Mouse (Mus musculus) cerebellum, adult 2 months (tissue): ENCODE data around the gene Junb.

ENCODE experiments used
- CTCF ChIP-seq: fragments of 200-500 bp; IDR thresholded peaks from 2 replicates; pipeline ENCODE4 v1.5.1; 2011; ENCODE audit warnings: low read depth, mild to moderate bottlenecking, control low read depth, low read length, moderate library complexity, borderline replicate concordance; ENCODE audit not compliant: insufficient read depth
- POLR2A ChIP-seq: fragments of 200-500 bp; IDR thresholded peaks from 2 replicates; pipeline ENCODE4 v1.6.1; 2011; ENCODE audit warnings: low read length, control low read depth, borderline replicate concordance; ENCODE audit not compliant: insufficient read depth

DNA sequence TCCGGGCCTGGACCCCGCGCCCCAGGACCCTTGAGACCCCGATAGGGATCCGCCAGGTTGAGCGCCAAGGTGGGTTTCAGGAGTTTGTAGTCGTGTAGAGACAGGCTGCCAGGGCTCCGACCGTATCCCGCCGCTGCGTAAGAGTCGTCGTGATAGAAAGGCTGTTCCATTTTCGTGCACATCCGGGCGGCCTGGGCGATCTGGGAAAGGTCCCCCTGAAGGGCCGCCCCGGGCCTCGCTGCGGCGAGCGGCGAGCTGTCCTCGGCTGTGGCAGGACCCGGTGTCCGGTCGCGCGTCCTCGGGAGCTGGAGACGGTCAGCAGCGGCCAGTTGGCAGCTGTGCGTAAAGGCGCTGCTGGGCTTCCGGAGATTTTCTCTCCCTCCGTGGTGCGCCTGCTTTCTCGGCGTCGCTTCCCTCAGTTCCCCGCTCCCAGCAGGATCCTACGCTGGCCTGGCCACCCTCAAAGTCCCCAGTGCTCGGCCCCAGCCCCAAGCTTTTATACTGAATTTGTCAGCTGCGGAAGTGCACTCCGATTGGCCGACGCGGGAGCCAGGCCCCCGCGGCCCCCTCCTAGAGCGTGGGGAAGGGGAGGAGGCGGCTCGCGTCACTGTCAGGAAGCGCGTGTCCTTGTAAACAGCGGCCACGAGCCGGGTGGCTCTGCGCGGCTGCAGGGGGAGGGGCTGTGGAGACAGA, at the start of gene Junb:
- no peak for TF ChIP-seq CTCF
- peak; percentile 99 for TF ChIP-seq POLR2A
